Mouse (Mus musculus) erythroblast, embryonic 14.5 days (primary cell): ENCODE results near the gene Cyp4b1.
"Not testable (repeated sequence)": the region's sequence is repeated elsewhere in the genome, so short reads cannot be mapped to it uniquely, and the experiment has no call there.

Experiments used
- GATA1 ChIP-seq: IDR thresholded peaks from 2 replicates; pipeline ENCODE4 v1.6.1; 2012; ENCODE audit warnings: low read length, inconsistent platforms, mixed read lengths
- TAL1 ChIP-seq: IDR thresholded peaks from 3 replicates; pipeline ENCODE4 v1.6.1; 2012; ENCODE audit warnings: low read length, inconsistent platforms, mixed read lengths

DNA sequence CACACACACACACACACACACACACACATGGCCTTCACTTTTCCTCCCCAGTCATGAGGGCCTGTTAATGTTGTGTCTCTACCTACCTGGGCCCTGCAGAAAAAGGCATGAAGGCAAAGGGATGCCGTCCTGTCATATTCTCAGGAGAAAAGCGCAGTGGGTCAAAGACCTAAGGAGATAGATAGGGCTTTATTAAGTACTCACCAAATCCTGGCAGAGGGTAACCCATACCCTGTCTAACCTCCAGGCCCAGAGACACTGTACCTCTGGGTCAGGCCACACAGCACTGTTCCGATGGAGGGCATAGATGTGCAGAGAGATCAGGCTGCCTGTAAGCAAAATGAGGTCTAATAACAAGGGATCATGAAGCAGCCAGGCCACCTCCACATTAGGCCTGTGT, 22.0 kb downstream of the Cyp4b1 start:
- TF ChIP-seq TAL1, GATA1: not testable (repeated sequence)
